Mouse (Mus musculus) C2C12 (cell line): ENCODE results near the gene Ppp1r12b.

ENCODE experiments used
- CEBPB ChIP-seq: IDR thresholded peaks from one replicate; pipeline ENCODE4 v1.6.1; 2011; ENCODE audit warnings: low read depth, mild to moderate bottlenecking, control low read depth, moderate library complexity
- CTCF ChIP-seq: IDR thresholded peaks from one replicate; pipeline ENCODE4 v1.5.1; 2011; ENCODE audit not compliant: control insufficient read depth, insufficient read depth, insufficient read length
- MYOD1 ChIP-seq: IDR thresholded peaks from one replicate; pipeline ENCODE4 v1.6.1; 2011; ENCODE audit warnings: low read depth; ENCODE audit not compliant: control insufficient read depth, insufficient read length
- MYOG ChIP-seq: IDR thresholded peaks from one replicate; pipeline ENCODE4 v1.6.1; 2011; ENCODE audit not compliant: control insufficient read depth, insufficient read length; ENCODE audit errors: extremely low read depth
- USF1 ChIP-seq: IDR thresholded peaks from one replicate; pipeline ENCODE4 v1.6.1; 2011; ENCODE audit warnings: low read depth, mild to moderate bottlenecking, control low read depth, moderate library complexity

GRCm38 (mm10) chr1:134851211-134851610 lies 104.5 kb downstream of the Ppp1r12b start:
- TF ChIP-seq CTCF (no peak), MYOG (no peak), CEBPB (no peak), MYOD1 (no peak), USF1 (no peak)
